Mouse (Mus musculus) cerebellum, adult 11 months (tissue): ENCODE data around the gene Brsk2.
A peak's percentile ranks its signal among the peaks of the same experiment; 100 is the strongest.
"Not testable (repeated sequence)": the region's sequence is repeated elsewhere in the genome, so short reads cannot be mapped to it uniquely, and the experiment has no call there.

Experiments used
- DNase-seq: peaks from one replicate; pipeline ENCODE4 v3.0.0; 2022

The Brsk2 gene

DNA sequence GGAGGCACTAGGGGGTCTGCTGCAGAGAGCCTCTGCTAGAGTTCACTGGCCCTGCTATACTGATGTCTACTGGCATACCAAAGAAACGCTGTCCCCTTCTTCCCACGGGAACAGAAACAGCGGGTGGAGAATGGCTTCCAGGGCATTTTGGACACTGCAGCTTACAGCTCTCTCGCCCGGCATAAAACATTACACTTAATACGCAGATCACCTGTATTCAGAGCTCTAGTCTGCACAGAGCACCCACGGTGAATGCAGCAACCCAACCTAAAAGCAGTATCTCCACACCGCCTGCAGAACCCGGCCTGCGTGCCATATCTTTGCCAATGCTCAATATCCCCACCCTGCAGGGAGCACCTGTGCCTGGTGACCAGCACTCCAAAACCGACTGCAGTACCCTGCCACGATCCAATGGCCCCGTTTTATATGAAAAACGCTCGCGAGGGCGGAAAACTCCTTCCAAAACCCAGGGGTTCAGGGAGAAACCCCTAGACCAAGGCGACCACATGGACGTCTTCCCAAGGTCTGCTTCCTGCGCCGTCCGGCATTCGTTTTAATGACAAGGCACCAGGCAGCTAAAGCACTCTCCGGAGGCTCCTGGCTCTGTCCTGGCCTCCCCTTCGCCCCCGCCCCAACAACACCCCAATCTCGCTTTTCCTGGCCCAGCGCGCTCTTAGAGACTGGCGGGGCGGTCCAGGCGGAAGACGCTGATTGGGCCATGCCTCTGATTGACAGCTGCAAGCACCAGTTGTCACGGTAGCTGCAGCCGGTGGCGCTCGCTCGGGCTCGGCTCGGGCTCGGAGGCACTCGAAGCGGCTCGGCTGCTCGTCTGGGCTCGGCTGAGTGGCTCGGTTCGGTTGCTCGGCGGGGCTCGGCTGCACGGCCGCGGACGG, at the start of gene Brsk2:
Gene Brsk2, plus strand, starts transcription at position 846 of the 893 bp plus-strand sequence.
- peak; percentile 97 for DNase-seq

GRCm38 (mm10) chr7:141901825-141902224, 47.7 kb upstream of the Brsk2 start:
- DNase-seq = no peak

DNA sequence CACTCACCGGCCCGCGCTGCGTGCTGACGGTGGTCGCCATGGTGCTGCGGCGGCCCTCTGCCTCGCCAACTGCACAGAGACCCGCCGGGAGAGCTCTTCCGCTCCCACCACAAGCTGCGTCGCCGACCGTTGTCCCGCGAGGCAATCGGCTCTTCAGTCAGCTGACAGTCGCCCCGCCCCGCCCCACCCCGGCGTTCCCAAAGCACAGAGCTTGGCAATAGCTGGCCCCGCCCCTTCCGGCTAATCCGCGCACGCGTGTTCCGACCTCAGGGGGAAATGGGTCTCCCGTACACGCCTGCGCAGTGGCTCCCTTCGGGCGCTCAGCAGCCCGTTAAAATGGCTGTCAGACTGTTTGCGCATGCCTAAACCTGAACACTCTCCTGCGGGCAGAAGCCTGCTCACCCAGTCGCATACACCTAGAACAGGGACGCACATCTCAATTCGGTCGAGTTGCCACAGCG, 47.3 kb upstream of the Brsk2 start:
- DNase-seq = peak; percentile 100

DNA sequence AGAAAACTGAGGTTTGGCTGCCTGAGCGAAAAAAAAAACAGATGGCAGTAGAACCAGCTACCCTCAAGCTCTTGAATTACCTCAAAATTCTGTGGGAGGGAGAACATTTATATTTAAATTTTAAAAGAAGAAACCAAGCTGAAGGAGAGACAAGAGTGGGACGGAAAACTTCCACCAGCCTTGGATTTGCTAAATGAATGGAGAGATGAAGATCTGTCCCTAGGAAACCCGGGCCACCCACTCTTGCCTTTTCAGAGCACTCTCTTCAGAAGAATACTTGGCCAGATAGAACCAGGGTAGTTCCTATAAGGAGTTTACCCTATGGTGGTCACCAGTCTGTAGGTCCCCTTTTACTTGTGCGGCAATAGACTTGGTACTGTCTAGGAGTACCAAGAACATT, 46.8 kb upstream of the Brsk2 start:
- peak; percentile 18 for DNase-seq

DNA sequence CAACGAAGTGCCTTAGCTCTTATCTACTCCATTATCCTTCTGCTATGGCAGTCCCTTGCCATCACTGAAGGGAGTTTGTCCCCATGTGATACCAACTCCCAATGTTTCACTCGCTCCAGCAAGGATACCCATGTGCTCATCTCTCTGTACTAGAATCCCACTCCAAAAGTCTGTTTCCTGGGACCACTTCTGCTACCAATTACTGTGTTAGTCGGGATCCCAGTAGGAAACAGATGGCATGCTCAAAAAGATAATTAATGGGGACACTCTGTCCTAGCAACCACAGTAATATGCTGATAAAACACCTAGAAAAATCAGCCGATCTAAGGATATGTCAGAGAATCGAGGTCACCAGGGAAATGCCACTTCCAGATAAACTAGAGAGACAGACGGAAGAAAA, 41.0 kb upstream of the Brsk2 start:
- DNase-seq = no peak

- DNase-seq = no peak
These were observed 38.2 kb upstream of the Brsk2 start for GRCm38 (mm10) chr7:141911305-141911704.

DNA sequence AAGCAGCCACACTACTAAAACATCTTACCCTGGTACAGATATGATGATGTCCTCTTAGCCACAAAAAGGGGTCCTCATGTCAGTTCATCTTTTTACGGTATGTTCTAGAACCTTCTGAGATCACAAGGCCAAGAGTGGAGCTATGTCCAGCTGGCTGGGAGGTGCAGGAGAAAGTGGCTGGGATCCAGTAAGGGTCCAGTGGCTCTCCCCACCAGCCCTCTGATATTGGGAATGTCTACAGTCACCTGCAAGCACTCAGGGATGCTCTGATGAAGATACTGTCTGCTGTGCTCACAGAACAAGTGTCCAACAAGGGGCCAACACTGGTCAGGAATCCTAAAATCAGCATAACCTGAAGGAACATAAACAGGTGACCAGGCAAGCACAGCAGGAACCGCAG, 31.1 kb upstream of the Brsk2 start, which contains the start of gene Tollip:
Gene Tollip, minus strand, starts transcription at position 101 of the 400 bp plus-strand sequence.
- DNase-seq = no peak

DNA sequence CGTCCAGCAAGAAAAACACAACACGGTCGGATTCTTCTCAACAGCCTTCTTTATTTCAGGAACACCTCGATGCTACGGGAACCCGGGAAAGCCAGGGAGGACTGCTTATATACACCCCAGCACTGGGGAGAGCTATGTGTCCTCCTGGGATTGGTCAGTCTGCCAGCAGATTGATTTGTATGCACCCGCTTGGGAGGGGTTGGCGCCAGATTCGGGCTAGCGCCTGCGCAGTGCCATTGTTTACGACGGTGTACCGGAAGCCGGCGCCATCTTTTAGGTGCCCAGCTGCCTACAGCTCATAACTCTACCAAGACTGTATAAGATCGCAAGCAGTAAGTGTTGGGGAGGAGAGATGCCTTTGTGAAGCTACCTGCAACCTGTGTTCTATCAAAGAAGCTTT, 25.4 kb upstream of the Brsk2 start:
- not testable (repeated sequence) for DNase-seq

GRCm38 (mm10) chr7:141924917-141925316, 24.6 kb upstream of the Brsk2 start:
- DNase-seq = peak; percentile 70

DNA sequence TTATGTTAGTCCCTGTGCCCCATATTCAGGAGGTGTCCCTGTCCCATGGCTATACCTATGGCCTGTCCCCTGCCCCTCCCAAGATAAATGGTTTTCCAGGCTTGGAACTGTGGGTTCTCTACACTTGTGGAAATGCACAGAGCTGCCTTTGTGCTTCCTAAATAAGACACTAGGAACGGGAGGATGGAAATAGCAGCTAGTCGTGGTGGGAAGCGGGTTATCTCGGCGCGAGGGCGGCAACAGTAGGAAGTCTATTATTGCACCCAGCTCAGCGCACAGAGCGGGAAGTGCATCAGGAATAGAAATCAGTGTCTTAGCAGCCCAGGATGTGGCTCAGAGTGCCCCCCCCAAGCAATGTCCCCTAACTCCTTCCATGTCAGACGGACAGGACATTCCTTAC, 20.9 kb upstream of the Brsk2 start:
- no peak for DNase-seq

- DNase-seq = no peak
These were observed 15.2 kb upstream of the Brsk2 start for GRCm38 (mm10) chr7:141934128-141934898.

- no peak for DNase-seq
These were observed 14.6 kb upstream of the Brsk2 start for GRCm38 (mm10) chr7:141934951-141935350.

- DNase-seq = no peak
These were observed 6.1 kb upstream of the Brsk2 start for GRCm38 (mm10) chr7:141943444-141943843.

DNA sequence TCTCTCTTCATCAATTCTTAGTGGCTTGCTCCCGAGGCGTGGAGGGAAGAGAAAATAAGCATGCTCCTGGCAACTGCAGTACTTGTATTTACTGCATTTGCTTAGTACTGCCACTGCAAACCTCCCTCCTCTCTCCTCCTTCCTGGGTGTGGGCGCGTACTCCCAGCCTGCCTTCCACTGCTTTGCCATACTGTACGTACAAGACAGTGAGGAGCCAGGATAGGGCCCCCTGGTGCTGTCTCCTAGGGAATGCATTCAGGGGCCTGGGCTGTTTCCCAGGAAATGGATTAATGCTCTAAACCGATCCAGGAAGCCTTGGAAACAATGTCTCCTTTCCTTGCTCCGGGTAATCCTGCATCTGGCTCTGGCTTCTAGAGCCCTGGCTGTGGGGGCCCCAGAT, 3.6 kb upstream of the Brsk2 start:
- DNase-seq = no peak

- DNase-seq = no peak
These were observed 2.0 kb upstream of the Brsk2 start for GRCm38 (mm10) chr7:141947512-141947911.

DNA sequence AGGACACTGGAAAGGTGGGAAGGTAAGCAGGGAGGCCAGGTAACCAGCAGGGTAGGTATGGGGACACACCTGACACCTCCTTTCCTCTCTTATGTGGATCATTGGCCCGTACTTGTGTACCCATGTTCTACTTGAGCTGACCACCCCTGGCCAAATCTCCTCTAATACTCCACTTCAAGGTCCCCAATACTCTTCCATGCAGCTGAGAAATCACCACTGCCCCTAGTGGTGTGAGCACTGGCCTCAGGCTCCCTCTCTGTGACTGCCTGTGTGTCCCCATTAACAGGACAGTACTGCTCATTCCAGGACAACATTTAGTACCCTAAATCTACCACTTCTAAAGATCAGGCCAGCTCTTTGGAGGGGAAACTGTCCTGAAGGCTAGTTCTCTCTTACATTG, 1.5 kb upstream of the Brsk2 start:
- no peak for DNase-seq

- no peak for DNase-seq
These were observed 200 bp downstream of the Brsk2 start for GRCm38 (mm10) chr7:141949799-141950103.

GRCm38 (mm10) chr7:141950104-141951013, 808 bp downstream of the Brsk2 start:
- DNase-seq = peak; percentile 70

- DNase-seq = no peak
These were observed 2.3 kb downstream of the Brsk2 start for GRCm38 (mm10) chr7:141951821-141952220.

DNA sequence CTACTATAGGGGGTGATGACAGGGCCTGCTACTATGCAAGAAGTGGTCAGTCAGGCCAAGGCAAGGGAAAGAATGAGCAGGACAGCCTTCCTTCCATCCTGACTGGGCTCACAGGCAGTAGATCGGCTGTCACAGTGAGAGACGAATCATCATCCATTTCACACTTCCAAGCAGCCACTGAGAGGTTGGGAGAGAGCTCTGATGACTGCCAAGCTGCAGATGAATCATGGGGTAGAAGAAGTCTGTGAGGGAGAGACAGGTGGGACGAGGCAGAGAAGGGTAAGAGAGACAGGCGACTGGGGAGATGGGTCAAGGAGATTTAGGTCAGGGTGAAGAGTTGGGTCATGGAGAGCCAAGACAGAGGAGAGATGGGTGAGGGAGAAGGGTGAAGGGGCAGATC, 3.4 kb downstream of the Brsk2 start:
- DNase-seq = no peak

GRCm38 (mm10) chr7:141953616-141954015, 4.1 kb downstream of the Brsk2 start:
- DNase-seq = no peak

GRCm38 (mm10) chr7:141955565-141956173, 6.1 kb downstream of the Brsk2 start:
- peak; percentile 40 for DNase-seq
